Mouse (Mus musculus): ENCODE data around the gene Sgca. TPM values are rescaled to one million over a fixed set of nuclear protein-coding genes. Genes with fewer than 3 reads are reported as not detected.

Gene Sgca
- polyA plus RNA-seq, 1 experiment from 2014 or later, result not detected

Other genes with a start within 250 kb of the Sgca start
- gene Cdc34b, start 234.5 kb downstream of the Sgca start, polyA plus RNA-seq (2016; fragmentation: Nextera tagmentation; extraction: Ambion mirVana), result 0.20 and 0.26 TPM in 2 replicates
- not detected in 2 replicates for gene Tmem92, start 193.6 kb downstream of the Sgca start, polyA plus RNA-seq (2016; fragmentation: Nextera tagmentation; extraction: Ambion mirVana)
- 62.2 and 65.3 TPM in 2 replicates for gene Col1a1, start 40.1 kb downstream of the Sgca start, polyA plus RNA-seq (2016; fragmentation: Nextera tagmentation; extraction: Ambion mirVana)
- gene Hils1, start 8.7 kb downstream of the Sgca start, polyA plus RNA-seq (2016; fragmentation: Nextera tagmentation; extraction: Ambion mirVana), result not detected in 2 replicates
- gene Ppp1r9b, start 14.7 kb upstream of the Sgca start, polyA plus RNA-seq (2016; fragmentation: Nextera tagmentation; extraction: Ambion mirVana), result 8.7 and 10.7 TPM in 2 replicates
- gene Samd14, start 33.6 kb upstream of the Sgca start, polyA plus RNA-seq (2016; fragmentation: Nextera tagmentation; extraction: Ambion mirVana), result 35.8 and 36.7 TPM in 2 replicates
- gene Pdk2, start 65.0 kb upstream of the Sgca start, polyA plus RNA-seq (2016; fragmentation: Nextera tagmentation; extraction: Ambion mirVana), result 12.1 and 12.5 TPM in 2 replicates
- 5.5 and 6.5 TPM in 2 replicates for gene Itga3, start 100.5 kb upstream of the Sgca start, polyA plus RNA-seq (2016; fragmentation: Nextera tagmentation; extraction: Ambion mirVana)
- gene Dlx3, start 143.8 kb upstream of the Sgca start, polyA plus RNA-seq (2016; fragmentation: Nextera tagmentation; extraction: Ambion mirVana), result 3.5 and 3.6 TPM in 2 replicates
- 0.21 and 0.26 TPM in 2 replicates for gene Dlx4, start 169.9 kb upstream of the Sgca start, polyA plus RNA-seq (2016; fragmentation: Nextera tagmentation; extraction: Ambion mirVana)